Mouse (Mus musculus): ENCODE results near the gene Cavin1. TPM values are rescaled to one million over a fixed set of nuclear protein-coding genes. Genes with fewer than 3 reads are reported as not detected.

Gene Cavin1
- total and polyA plus RNA-seq, 3 experiments, result 0.05 to 0.21 (median 0.13) TPM

- Histone ChIP-seq H3K4me1 (ENCODE audit: control insufficient read depth in 1 of 2, insufficient read depth in 2 of 2) (peaks cover 3 to 18% of the 10 kb centered on the region in 2 experiments), H3K9ac (ENCODE audit: insufficient read depth, low read depth) (no peak overlapping the region), H3K4me2 (ENCODE audit: insufficient read depth, low read depth, poor library complexity, severe bottlenecking) (no peak overlapping the region), H3K4me3 (replicated peaks in 1 of 3; ENCODE audit: low read depth in 2 of 3, low read length in 2 of 3, poor library complexity in 1 of 3) (no peak overlapping the region), H3K36me3 (replicated peaks in 1 of 2; ENCODE audit: control insufficient read depth in 1 of 2, insufficient read depth in 1 of 2, low read length in 1 of 2) (no peaks in the 10 kb centered on the region), H3K79me2 (replicated peaks; ENCODE audit: control insufficient read depth, extremely low read depth, insufficient read depth, poor library complexity, severe bottlenecking) (no peaks in the 10 kb centered on the region), H3K27me3 (replicated peaks) (peaks cover 3% of the 10 kb centered on the region), H3K9me3 (replicated peaks; ENCODE audit: low read length) (peaks cover 4% of the 10 kb centered on the region), H3K27ac (ENCODE audit: insufficient read depth, low read depth) (no peak overlapping the region)
- 0 out of 2 replicates have a peak, but pooled peaks have one; percentile 28 for TF ChIP-seq MAZ (IDR thresholded peaks at IDR 0.05; ENCODE audit: low read depth, low read length)
- TF ChIP-seq IRF4 (IDR thresholded peaks at IDR 0.05; ENCODE audit: low read depth, low read length), result no peak
- no peak for TF ChIP-seq POLR2A (IDR thresholded peaks at IDR 0.05; ENCODE audit: low read depth, low read length)
- TF ChIP-seq CTCF (conservative IDR thresholded peaks at IDR 0.05 in 1 of 2, IDR thresholded peaks at IDR 0.05 in 1 of 2; ENCODE audit: low read depth in 2 of 2, low read length in 2 of 2), result peak; percentile 40 to 74; a peak in 3 of 4 replicates
- no peak for TF ChIP-seq USF1 (IDR thresholded peaks at IDR 0.05; ENCODE audit: low read depth, low read length)
- peak; percentile 41 for TF ChIP-seq ZC3H11A (IDR thresholded peaks at IDR 0.05; ENCODE audit: low read depth, low read length)
- no peak for TF ChIP-seq NELFE (IDR thresholded peaks at IDR 0.05; ENCODE audit: low read depth, low read length)
- no peak for TF ChIP-seq MAFK (IDR thresholded peaks at IDR 0.05; ENCODE audit: insufficient replicate concordance, low read length)
- TF ChIP-seq SIN3A (IDR thresholded peaks at IDR 0.05; ENCODE audit: low read length), result no peak
- TF ChIP-seq SMC3 (IDR thresholded peaks at IDR 0.05; ENCODE audit: low read depth, low read length), result peak; percentile 79
- TF ChIP-seq RCOR1 (conservative IDR thresholded peaks at IDR 0.05; ENCODE audit: low read depth, low read length), result no peak
- TF ChIP-seq NRF1 (IDR thresholded peaks at IDR 0.05; ENCODE audit: low read depth, low read length), result no peak
- TF ChIP-seq RAD21 (IDR thresholded peaks at IDR 0.05; ENCODE audit: low read depth, low read length), result peak; percentile 79
- DNase-seq (ENCODE audit: extremely low read depth), result peak; percentile 31
- in situ Hi-C loops (cut with MboI; ENCODE audit: low pct_ligation_motif_present, low pct_unique_long_range_greater_than_20kb, low sequenced_read_pairs) (no loop called here), dilution Hi-C loops (cut with MboI; ENCODE audit: extremely low pct_ligation_motif_present, extremely low pct_unique_long_range_greater_than_20kb, low sequenced_read_pairs) (no loop called here)
These were observed 14.9 kb upstream of the Cavin1 start for GRCm38 (mm10) chr11:100985607-100986006.

- Histone ChIP-seq H3K27me3 (replicated peaks) (peaks cover 3% of the 10 kb centered on the region), H3K4me2 (ENCODE audit: insufficient read depth, low read depth, poor library complexity, severe bottlenecking) (peak overlapping the region; percentile 80; the same call in 1 of the 2 replicates), H3K79me2 (replicated peaks; ENCODE audit: control insufficient read depth, extremely low read depth, insufficient read depth, poor library complexity, severe bottlenecking) (no peaks in the 10 kb centered on the region), H3K36me3 (replicated peaks in 1 of 2; ENCODE audit: control insufficient read depth in 1 of 2, insufficient read depth in 1 of 2, low read length in 1 of 2) (no peaks in the 10 kb centered on the region), H3K9me3 (replicated peaks; ENCODE audit: low read length) (peaks cover 4% of the 10 kb centered on the region), H3K4me3 (replicated peaks in 1 of 3; ENCODE audit: low read depth in 2 of 3, low read length in 2 of 3, poor library complexity in 1 of 3) (no peak overlapping the region), H3K9ac (ENCODE audit: insufficient read depth, low read depth) (peak overlapping the region; percentile 11; the same call in 1 of the 2 replicates), H3K4me1 (ENCODE audit: control insufficient read depth in 1 of 2, insufficient read depth in 2 of 2) (peaks cover 0 to 9% of the 10 kb centered on the region in 2 experiments; a peak in 3 of 4 replicates), H3K27ac (ENCODE audit: insufficient read depth, low read depth) (no peak overlapping the region)
- dilution Hi-C loops (cut with MboI; ENCODE audit: extremely low pct_ligation_motif_present, extremely low pct_unique_long_range_greater_than_20kb, low sequenced_read_pairs), result no loop called here
- no peak for DNase-seq (ENCODE audit: extremely low read depth)
- TF ChIP-seq BHLHE40 (IDR thresholded peaks at IDR 0.05; ENCODE audit: low read depth, low read length) (no peak), SMC3 (IDR thresholded peaks at IDR 0.05; ENCODE audit: low read depth, low read length) (no peak)
- in situ Hi-C loops (cut with MboI; ENCODE audit: low pct_ligation_motif_present, low pct_unique_long_range_greater_than_20kb, low sequenced_read_pairs), result loop anchor here (5.0 kb wide), 2 partner anchors 34 to 74 kb away; no protein-coding TSS in a partner anchor
These were observed 13.1 kb upstream of the Cavin1 start for GRCm38 (mm10) chr11:100983778-100984131.

All from CH12.LX (cell line).